Mouse (Mus musculus) left cerebral cortex, postnatal 14 days (tissue): ENCODE measurements at regions not wholly inside any gene's neighbourhood (a gene's known extent, or its start where the extent isn't known, plus 50 kb on each side); places are given as distances from the start of the nearest gene placed in this dataset.

ENCODE experiments used
- DNase-seq, 2 experiments: peaks; one replicate each; pipeline ENCODE4 v3.0.0; 2021 to 2022; ENCODE audit warnings: low spot score in 2 of 2, mixed read lengths in 1 of 2
- intact Hi-C: fragments of 180-260 bp; cut with DNase I; formaldehyde crosslinking; loops from one replicate; pipeline ENCODE4 v1.15.1; 2025

- no peak for DNase-seq
- intact Hi-C loops: no loop called here
These were observed 95.9 kb upstream of the Spin1 start for GRCm38 (mm10) chr13:51004827-51005226.

- intact Hi-C loops: no loop called here
- no peak for DNase-seq
These were observed 89.9 kb upstream of the Spin1 start for GRCm38 (mm10) chr13:51010736-51011135.

DNA sequence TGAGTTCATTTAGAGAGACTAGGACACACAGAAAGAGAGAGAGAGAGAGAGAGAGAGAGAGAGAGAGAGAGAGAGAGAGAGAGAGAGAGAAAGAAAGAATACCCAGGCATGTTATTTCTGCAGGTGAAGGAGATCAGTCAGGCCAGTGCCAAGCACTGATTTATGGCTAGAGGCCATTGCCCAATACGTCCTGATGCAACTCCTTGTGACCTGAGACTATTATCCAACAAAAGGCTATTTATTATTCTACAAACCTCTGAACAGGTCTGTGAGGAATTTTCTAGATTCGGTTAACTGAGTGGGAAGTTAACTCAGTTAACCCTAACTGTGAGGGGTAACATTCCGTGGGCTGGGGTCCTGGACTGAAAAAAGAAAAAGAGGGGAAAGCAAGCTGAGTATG is 84.5 kb upstream of the Spin1 start:
- no peak for DNase-seq
- intact Hi-C loops: no loop called here

- DNase-seq: no peak
- intact Hi-C loops: no loop called here
These were observed 83.5 kb upstream of the Spin1 start for GRCm38 (mm10) chr13:51016956-51017703.

- no peak for DNase-seq
- intact Hi-C loops: no loop called here
These were observed 82.9 kb upstream of the Spin1 start for GRCm38 (mm10) chr13:51017727-51018321.

GRCm38 (mm10) chr13:51018366-51018765 is 82.3 kb upstream of the Spin1 start:
- intact Hi-C loops: no loop called here
- DNase-seq: no peak

DNA sequence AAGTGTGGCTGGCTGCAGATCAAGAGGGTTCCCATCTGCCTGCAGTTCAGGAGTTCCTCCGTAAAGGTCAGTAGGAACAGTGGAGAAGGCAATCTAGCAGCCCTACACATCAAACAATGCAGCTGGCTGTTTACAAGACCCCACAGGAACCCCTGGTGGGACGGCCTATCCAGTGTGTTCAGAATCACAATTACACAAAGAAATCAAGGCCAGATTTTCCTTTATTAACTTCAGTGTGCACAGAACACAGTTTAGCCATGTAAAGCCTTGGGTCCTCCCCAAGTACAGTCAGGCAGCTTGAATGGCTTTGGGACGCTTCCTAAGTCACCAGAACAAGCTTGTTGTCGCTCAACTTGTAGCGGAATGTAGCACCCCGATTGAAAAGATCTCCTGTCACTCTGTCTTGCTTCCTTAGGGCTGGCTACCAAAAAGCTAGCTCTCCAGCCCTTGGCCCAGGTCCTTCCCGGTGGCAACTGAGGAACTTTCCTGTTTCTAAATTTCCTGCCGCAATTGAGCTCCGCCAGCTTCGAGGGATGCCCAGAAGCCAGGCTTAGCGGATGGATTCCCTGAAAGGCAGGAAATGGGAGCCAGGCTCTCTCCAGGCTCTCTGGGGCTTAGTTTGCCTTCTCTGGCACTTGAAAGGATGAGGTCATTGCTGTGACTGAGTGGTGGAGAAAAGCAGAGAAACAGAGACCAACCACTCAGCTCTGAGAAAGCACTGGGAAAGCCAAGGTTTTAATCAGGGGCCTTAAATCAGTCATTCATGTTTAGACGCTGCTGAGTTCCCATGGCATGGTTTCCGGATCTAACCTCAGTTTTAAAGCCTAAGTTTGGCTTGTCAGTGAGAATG is 78.1 kb upstream of the Spin1 start:
- no peak for DNase-seq
- intact Hi-C loops: no loop called here

- DNase-seq: no peak
- intact Hi-C loops: no loop called here
These were observed 77.4 kb upstream of the Spin1 start for GRCm38 (mm10) chr13:51023271-51023670.

GRCm38 (mm10) chr13:51026311-51026918 is 74.3 kb upstream of the Spin1 start:
- DNase-seq: no peak
- intact Hi-C loops: no loop called here

- no peak for DNase-seq
- intact Hi-C loops: no loop called here
These were observed 62.7 kb upstream of the Spin1 start for GRCm38 (mm10) chr13:51037850-51038450.

DNA sequence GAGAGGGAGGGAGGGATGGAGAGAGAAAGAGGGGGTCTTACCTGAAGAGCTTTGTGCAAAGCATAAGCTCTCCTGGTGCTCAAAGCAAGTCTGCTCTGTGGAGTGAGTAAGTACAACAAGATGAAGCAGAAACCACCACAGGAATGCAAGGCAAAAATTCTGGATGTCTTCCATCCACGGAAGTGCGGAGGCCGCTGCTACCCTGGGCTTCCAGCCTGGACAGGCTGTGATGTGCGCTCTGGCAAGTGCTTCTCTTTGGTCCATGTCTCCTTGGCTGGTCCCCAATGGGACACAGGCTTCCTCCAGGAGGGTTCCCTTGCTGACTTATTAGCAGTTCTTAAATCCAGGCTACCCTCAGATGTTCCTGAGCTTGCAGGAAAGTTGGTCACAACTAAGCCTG is 61.7 kb upstream of the Spin1 start:
- intact Hi-C loops: no loop called here
- DNase-seq: no peak

- intact Hi-C loops: no loop called here
- no peak for DNase-seq
These were observed 59.6 kb upstream of the Spin1 start for GRCm38 (mm10) chr13:51041121-51041520.

DNA sequence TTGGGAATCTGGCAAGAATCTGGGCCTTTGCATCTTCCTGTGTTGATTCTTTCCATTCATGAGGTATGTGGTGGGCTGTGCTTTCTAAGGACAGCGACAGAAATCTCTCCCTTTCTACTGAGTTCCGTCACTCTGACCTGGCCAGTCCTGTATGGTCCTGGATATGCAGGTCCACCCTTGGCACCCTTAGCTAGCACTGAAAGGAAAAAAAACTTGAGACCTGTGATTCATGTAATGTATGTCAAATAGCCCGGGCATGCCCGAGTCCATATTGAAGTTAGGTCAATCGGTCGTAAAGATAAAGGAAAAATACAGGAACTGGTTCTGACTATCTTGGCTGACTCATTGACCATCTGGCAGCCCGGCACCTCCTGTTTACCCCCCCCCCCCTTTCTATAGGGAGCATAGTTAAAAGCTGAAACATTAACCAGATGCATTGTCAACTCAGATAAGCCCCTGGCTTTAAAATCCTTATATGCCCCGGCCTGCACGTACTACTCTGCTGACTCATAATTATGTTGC is 57.7 kb upstream of the Spin1 start:
- intact Hi-C loops: no loop called here
- DNase-seq: no peak
